Mouse (Mus musculus) gastrocnemius, postnatal 36 days (tissue): ENCODE measurements around the gene Cdk10. TPM values are rescaled to one million over a fixed set of nuclear protein-coding genes. Genes with fewer than 3 reads are reported as not detected.
"Not testable (repeated sequence)": the region's sequence is repeated elsewhere in the genome, so short reads cannot be mapped to it uniquely, and the experiment has no call there.

ENCODE experiments used
- DNase-seq, 2 experiments: peaks; one replicate each; pipeline ENCODE4 v3.0.0; 2022
- intact Hi-C: fragments of 180-260 bp; cut with DNase I; formaldehyde crosslinking; loops from one replicate; pipeline ENCODE4 v1.15.1; 2025
- total RNA-seq, 2 experiments: library from RNA; stranded (reverse); gene quantifications; 2 replicates each; pipeline ENCODE4 v1.2.3; 2021

The Cdk10 gene
- total RNA-seq, 2 experiments from 2014 or later: 10.6 to 12.7 TPM

- no peak for DNase-seq
- intact Hi-C loops: no loop called here
Observed at GRCm38 (mm10) chr8:123257114-123257513, 32.5 kb downstream of the Cdk10 start.

GRCm38 (mm10) chr8:123257593-123257992 lies 33.0 kb downstream of the Cdk10 start:
- DNase-seq, intact Hi-C loops: not testable (repeated sequence)

GRCm38 (mm10) chr8:123267926-123268656 lies 43.4 kb downstream of the Cdk10 start:
- intact Hi-C loops: no loop called here

GRCm38 (mm10) chr8:123271147-123271546 lies 46.5 kb downstream of the Cdk10 start:
- DNase-seq: no peak
- intact Hi-C loops: no loop called here

More at GRCm38 (mm10) chr8:123267926-123268656, 43.4 kb downstream of the Cdk10 start:
- DNase-seq: no peak

- no peak for DNase-seq
- intact Hi-C loops: no loop called here
Observed at GRCm38 (mm10) chr8:123271901-123272300, 47.3 kb downstream of the Cdk10 start.

GRCm38 (mm10) chr8:123274447-123274846 lies 49.8 kb downstream of the Cdk10 start:
- intact Hi-C loops: no loop called here
- no peak for DNase-seq

- intact Hi-C loops: no loop called here
- DNase-seq: no peak
Observed at GRCm38 (mm10) chr8:123275096-123275495, 50.5 kb downstream of the Cdk10 start.

- no peak for DNase-seq
- intact Hi-C loops: no loop called here
Observed at GRCm38 (mm10) chr8:123278445-123278844, 53.8 kb downstream of the Cdk10 start.

GRCm38 (mm10) chr8:123279828-123280227 lies 55.2 kb downstream of the Cdk10 start:
- intact Hi-C loops: no loop called here
- no peak for DNase-seq

GRCm38 (mm10) chr8:123280302-123281094 lies 55.9 kb downstream of the Cdk10 start:
- DNase-seq: no peak
- intact Hi-C loops: no loop called here

Other genes starting within 250 kb of the Cdk10 start
- gene Ankrd11, start 182.6 kb upstream of the Cdk10 start, total RNA-seq: 10 to 100 TPM; 47.4 to 55.4 TPM
- 10 to 100 TPM; 60.6 to 71.8 TPM for gene Spg7, start 161.9 kb upstream of the Cdk10 start, total RNA-seq
- gene Rpl13, start 122.5 kb upstream of the Cdk10 start, total RNA-seq: 100 to 1,000 TPM; 328 to 417 TPM
- gene Cpne7, start 107.5 kb upstream of the Cdk10 start, total RNA-seq: under 1 TPM in 1 of 2 experiments, not detected in 1; 0.23 TPM
- gene Sult5a1, start 66.5 kb upstream of the Cdk10 start, total RNA-seq: 1 to 10 TPM; 2.8 to 3.0 TPM
- 10 to 100 TPM; 11.7 to 14.6 TPM for gene Dpep1, start 38.6 kb upstream of the Cdk10 start, total RNA-seq
- gene Chmp1a, start 12.1 kb upstream of the Cdk10 start, total RNA-seq: 10 to 100 TPM; 47.8 to 49.7 TPM
- gene Spata33, start 12.0 kb upstream of the Cdk10 start, total RNA-seq: 1 to 10 TPM in 1 of 2 experiments, under 1 TPM in 1; 0.72 to 1.2 TPM
- gene Spata2l, start 11.4 kb downstream of the Cdk10 start, total RNA-seq: 1 to 10 TPM; 1.3 to 1.4 TPM
- gene Zfp276, start 29.4 kb downstream of the Cdk10 start, total RNA-seq: 1 to 10 TPM; 5.0 to 5.1 TPM
- gene Vps9d1, start 29.5 kb downstream of the Cdk10 start, total RNA-seq: 10 to 100 TPM; 16.3 to 17.8 TPM
- under 1 TPM; 0.28 to 0.42 TPM for gene Fanca, start 93.7 kb downstream of the Cdk10 start, total RNA-seq
- under 1 TPM in 1 of 2 experiments, not detected in 1; 0.27 TPM for gene Spire2, start 107.9 kb downstream of the Cdk10 start, total RNA-seq
- gene Tcf25, start 148.9 kb downstream of the Cdk10 start, total RNA-seq: 100 to 1,000 TPM; 136 to 137 TPM
- not detected for gene Mc1r, start 182.3 kb downstream of the Cdk10 start, total RNA-seq
- under 1 TPM in 1 of 2 experiments, not detected in 1; 0.20 TPM for gene Tubb3, start 186.6 kb downstream of the Cdk10 start, total RNA-seq
- gene Def8, start 198.7 kb downstream of the Cdk10 start, total RNA-seq: 10 to 100 TPM; 35.7 to 40.3 TPM